8 mouse cellular contexts compared by ENCODE assay signal in the genomic region with DNA sequence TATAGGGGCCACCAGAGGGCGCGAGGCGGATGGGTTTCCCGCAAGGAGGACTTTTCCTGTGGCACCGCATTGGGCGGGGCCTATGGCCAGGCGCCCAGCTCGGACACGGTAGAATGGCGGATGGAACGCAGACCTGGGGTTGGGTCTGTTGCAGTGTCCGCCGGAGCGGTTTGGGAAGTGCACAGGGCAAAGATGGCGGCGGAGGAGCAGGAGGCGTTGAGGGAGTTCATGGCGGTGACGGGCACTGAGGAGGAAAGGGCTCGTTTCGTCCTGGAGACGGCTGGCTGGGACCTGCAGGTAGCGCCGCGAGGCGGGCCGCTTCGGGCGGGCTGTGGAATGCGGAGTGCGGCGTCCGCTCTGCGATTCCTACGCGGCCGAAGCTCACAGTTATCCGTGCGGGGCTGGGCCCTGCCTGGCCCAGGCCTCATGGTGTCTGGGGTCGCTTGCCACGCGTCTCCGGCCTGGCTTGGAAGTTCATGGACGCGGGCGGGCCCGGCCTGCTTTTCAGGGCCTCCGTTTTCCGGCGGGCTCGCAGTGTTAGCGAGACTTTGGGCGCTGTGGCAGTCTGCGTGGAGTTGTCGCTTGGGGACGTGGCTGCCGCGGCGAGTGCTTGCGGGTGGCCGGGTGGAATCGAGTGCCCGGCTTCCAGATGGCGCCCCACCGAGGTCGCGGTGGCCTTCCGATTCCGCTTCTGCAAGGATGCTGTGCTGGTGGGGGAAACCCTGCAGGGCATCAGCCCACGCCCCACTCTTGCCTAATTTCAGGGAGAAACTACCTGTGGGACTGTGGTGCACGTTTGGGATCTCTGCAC. TPM values are rescaled to one million over a fixed set of nuclear protein-coding genes. Genes with fewer than 3 reads are reported as not detected.
DNase-seq lines count a peak whose midpoint lies in the region; ATAC-seq and TF ChIP-seq lines count a peak whose summit lies in the region.
"Not testable (repeated sequence)": the region's sequence is repeated elsewhere in the genome, so short reads cannot be mapped to it uniquely, and the experiment has no call there.

No protein-coding gene starts in this region.

- not testable (repeated sequence) for TF ChIP-seq CTCF in E14TG2a.4 (conservative IDR thresholded peaks at IDR 0.05; ENCODE audit: low read length)
- TF ChIP-seq CTCF in heart, postnatal 0 days (IDR thresholded peaks at IDR 0.05; ENCODE audit: low read depth) = peak; percentile 32
- peak; percentile 16; the same call in 1 of the 2 replicates for TF ChIP-seq CTCF in testis, adult 2 months (IDR thresholded peaks at IDR 0.05; ENCODE audit: control insufficient read depth, insufficient read depth, insufficient replicate concordance, low read depth, low read length)

- H3K27me3 ChIP-seq in E14TG2a.4 (ENCODE audit: insufficient read depth, low read length); forebrain, embryonic 12.5 days; heart, postnatal 0 days (ENCODE audit: control insufficient read depth, insufficient read depth, low read length); liver, embryonic 16.5 days (ENCODE audit: control insufficient read depth, insufficient read depth, low read depth, low read length); neural tube, embryonic 13.5 days; testis, adult 2 months (ENCODE audit: control insufficient read depth, insufficient read depth, low read length): not testable (repeated sequence)

- DNase-seq in c-Kit-positive CD71-positive TER-119-positive erythroid progenitor cells, embryonic 14.5 days (ENCODE audit: low spot score) = peak; percentile 97
- DNase-seq in heart, postnatal 0 days (ENCODE audit: low spot score) = peak; percentile 96
- peak; percentile 97 to 99 for DNase-seq in kidney, postnatal 4 days

- peak overlapping the region; percentile 83 for H3K27ac ChIP-seq in forebrain, embryonic 12.5 days
- peak overlapping the region; percentile 87 for H3K27ac ChIP-seq in heart, postnatal 0 days (ENCODE audit: low read depth)
- H3K27ac ChIP-seq in liver, embryonic 16.5 days (ENCODE audit: low read length) = peak overlapping the region; percentile 55; the same call in 1 of the 2 replicates
- H3K27ac ChIP-seq in neural tube, embryonic 13.5 days (replicated peaks) = peak overlapping the region; percentile 92
- peak overlapping the region; percentile 82 for H3K27ac ChIP-seq in testis, adult 2 months (ENCODE audit: control insufficient read depth, insufficient read depth, low read depth, low read length)

- H3K4me1 ChIP-seq in E14TG2a.4 (replicated peaks; ENCODE audit: low read depth, low read length); forebrain, embryonic 12.5 days; heart, postnatal 0 days (ENCODE audit: control insufficient read depth, insufficient read depth); liver, embryonic 16.5 days (ENCODE audit: control insufficient read depth, low read depth, low read length); neural tube, embryonic 13.5 days (replicated peaks); testis, adult 2 months (ENCODE audit: control insufficient read depth, insufficient read depth, low read length): not testable (repeated sequence)

- peak overlapping the region; percentile 84 for H3K4me3 ChIP-seq in E14TG2a.4 (replicated peaks; ENCODE audit: low read length)
- peak overlapping the region; percentile 54 for H3K4me3 ChIP-seq in forebrain, embryonic 12.5 days (replicated peaks)
- H3K4me3 ChIP-seq in heart, postnatal 0 days (ENCODE audit: low read depth, low read length) = peak overlapping the region; percentile 76
- peak overlapping the region; percentile 65 for H3K4me3 ChIP-seq in liver, embryonic 16.5 days (ENCODE audit: low read depth, low read length)
- H3K4me3 ChIP-seq in neural tube, embryonic 13.5 days = peak overlapping the region; percentile 55
- H3K4me3 ChIP-seq in testis, adult 2 months (ENCODE audit: control insufficient read depth, low read depth, low read length) = peak overlapping the region; percentile 74

- 16% methylated on average over 71 of the region's 71 CpGs for WGBS in forebrain, embryonic 12.5 days
- 6% methylated on average over 66 of the region's 71 CpGs for WGBS in heart, postnatal 0 days
- WGBS in liver, embryonic 16.5 days (ENCODE audit: insufficient replicate concordance) = 13% methylated on average over 66 of the region's 71 CpGs
- WGBS in neural tube, embryonic 13.5 days = 13% methylated on average over 71 of the region's 71 CpGs

- peaks cover 16% of the 10 kb centered on the region for H3K9me3 ChIP-seq in E14TG2a.4 (ENCODE audit: low read length)
- not testable (repeated sequence) for H3K9me3 ChIP-seq in forebrain, embryonic 12.5 days; heart, postnatal 0 days (replicated peaks; ENCODE audit: control insufficient read depth, low read length); liver, embryonic 16.5 days (replicated peaks; ENCODE audit: control insufficient read depth, low read length); neural tube, embryonic 13.5 days

- H3K9ac ChIP-seq in forebrain, embryonic 12.5 days = peak overlapping the region; percentile 80
- H3K9ac ChIP-seq in heart, postnatal 0 days (replicated peaks; ENCODE audit: low read depth, low read length) = peak overlapping the region; percentile 90
- H3K9ac ChIP-seq in liver, embryonic 16.5 days (ENCODE audit: low read depth, low read length) = peak overlapping the region; percentile 73
- H3K9ac ChIP-seq in neural tube, embryonic 13.5 days = peak overlapping the region; percentile 71

- TF ChIP-seq POLR2A in testis, adult 2 months (IDR thresholded peaks at IDR 0.05; ENCODE audit: control insufficient read depth, low read depth, low read length) = peak; percentile 43; the same call in 1 of the 2 replicates

- not testable (repeated sequence) for TF ChIP-seq EP300 in heart, postnatal 0 days (IDR thresholded peaks at IDR 0.05; ENCODE audit: low read depth)

- peak; percentile 100 for ATAC-seq in forebrain, embryonic 12.5 days (ENCODE audit: low FRiP score)
- ATAC-seq in heart, postnatal 0 days (ENCODE audit: insufficient read depth, low read depth) = peak; percentile 100
- peak; percentile 100 for ATAC-seq in liver, embryonic 16.5 days (ENCODE audit: low read depth)
- ATAC-seq in neural tube, embryonic 13.5 days (ENCODE audit: low read depth) = peak; percentile 100

- not testable (repeated sequence) for H3K36me3 ChIP-seq in E14TG2a.4 (ENCODE audit: insufficient read depth, low read length); forebrain, embryonic 12.5 days (replicated peaks); heart, postnatal 0 days (replicated peaks; ENCODE audit: control insufficient read depth, insufficient read depth, low read length); liver, embryonic 16.5 days (ENCODE audit: control insufficient read depth, insufficient read depth); neural tube, embryonic 13.5 days; testis, adult 2 months (ENCODE audit: control insufficient read depth, insufficient read depth, low read length)

- peak overlapping the region; percentile 49 for H3K4me2 ChIP-seq in forebrain, embryonic 12.5 days
- peak overlapping the region; percentile 61 for H3K4me2 ChIP-seq in heart, postnatal 0 days (ENCODE audit: low read depth, low read length)
- H3K4me2 ChIP-seq in liver, embryonic 16.5 days (ENCODE audit: low read depth, low read length) = peak overlapping the region; percentile 62
- H3K4me2 ChIP-seq in neural tube, embryonic 13.5 days = peak overlapping the region; percentile 50

RNA-seq across cellular contexts. Expression of gene 4930467E23Rik, which starts 55.4 kb away (rescaled TPM):
- polyA plus RNA-seq in forebrain, embryonic 12.5 days (2016; fragmentation: Nextera tagmentation; extraction: Ambion mirVana) = 0.15 TPM in 1 of 2 replicates, not detected in the other
- total RNA-seq in heart, postnatal 0 days (2014; rRNA removed; ENCODE audit: low replicate concordance) = not detected in 2 replicates
- polyA plus RNA-seq in heart, postnatal 0 days (2015; fragmentation: Nextera tagmentation; extraction: Ambion mirVana) = not detected in 2 replicates
- not detected in 2 replicates for polyA plus RNA-seq in liver, embryonic 16.5 days (2015; fragmentation: Nextera tagmentation; extraction: Ambion mirVana)
- not detected in 2 replicates for polyA plus RNA-seq in neural tube, embryonic 13.5 days (2015; fragmentation: Nextera tagmentation; extraction: Ambion mirVana)
- 8.3 and 13.2 TPM in 2 replicates for polyA plus RNA-seq in testis, adult 2 months (2012; rRNA removed)

Comparison
In these comparisons a context has a peak if more than half of its experiments do, and no peak if none do; other contexts are left out.
1. Peak in every context shown above with its lines: DNase-seq, ATAC-seq, H3K4me3 ChIP-seq and H3K27ac ChIP-seq.